Mouse (Mus musculus) fat pad, adult 2 months (tissue): Measurements from ENCODE around the gene Ucp3.

Experiments used
- DNase-seq: peaks from one replicate; pipeline ENCODE4 v3.0.0-alpha.2; 2011; ENCODE audit warnings: low read depth, low spot score; ENCODE audit errors: extremely low read depth

The Ucp3 gene

GRCm38 (mm10) chr7:100500276-100500977 is 27.6 kb downstream of the Ucp3 start:
- DNase-seq: no peak

- DNase-seq: no peak
Measured at GRCm38 (mm10) chr7:100501027-100501843, 28.4 kb downstream of the Ucp3 start.

- no peak for DNase-seq
Measured at GRCm38 (mm10) chr7:100501844-100502373, 29.1 kb downstream of the Ucp3 start.

- DNase-seq: no peak
Measured at GRCm38 (mm10) chr7:100502374-100502922, 29.7 kb downstream of the Ucp3 start.

- DNase-seq: no peak
Measured at GRCm38 (mm10) chr7:100503076-100503475, 30.3 kb downstream of the Ucp3 start.

GRCm38 (mm10) chr7:100504740-100505487 is 32.1 kb downstream of the Ucp3 start:
- DNase-seq: no peak

- DNase-seq: no peak
Measured at GRCm38 (mm10) chr7:100506494-100506893, 33.7 kb downstream of the Ucp3 start.

GRCm38 (mm10) chr7:100508670-100509069 is 35.9 kb downstream of the Ucp3 start:
- DNase-seq: no peak

- DNase-seq: no peak
Measured at GRCm38 (mm10) chr7:100511602-100512001, 38.8 kb downstream of the Ucp3 start.

- no peak for DNase-seq
Measured at GRCm38 (mm10) chr7:100514573-100514972, 41.8 kb downstream of the Ucp3 start, which contains the start of gene Dnajb13. TSS of gene Dnajb13 (minus strand) at chr7:100514960.

GRCm38 (mm10) chr7:100520204-100520603 is 47.4 kb downstream of the Ucp3 start:
- DNase-seq: no peak

- no peak for DNase-seq
Measured at GRCm38 (mm10) chr7:100520663-100521285, 48.0 kb downstream of the Ucp3 start.

GRCm38 (mm10) chr7:100522222-100522621 is 49.4 kb downstream of the Ucp3 start:
- no peak for DNase-seq

- no peak for DNase-seq
Measured at GRCm38 (mm10) chr7:100524669-100525068, 51.9 kb downstream of the Ucp3 start.

GRCm38 (mm10) chr7:100530766-100531165 is 58.0 kb downstream of the Ucp3 start:
- DNase-seq: no peak

- no peak for DNase-seq
Measured at GRCm38 (mm10) chr7:100533503-100533902, 60.7 kb downstream of the Ucp3 start.

- DNase-seq: no peak
Measured at GRCm38 (mm10) chr7:100534216-100534615, 61.4 kb downstream of the Ucp3 start.

GRCm38 (mm10) chr7:100535831-100536230 is 63.0 kb downstream of the Ucp3 start:
- no peak for DNase-seq
